Mouse (Mus musculus) MEL (cell line): ENCODE measurements at regions not wholly inside any gene's neighbourhood (a gene's known extent, or its start where the extent isn't known, plus 50 kb on each side); places are given as distances from the start of the nearest gene placed in this dataset.
A peak's percentile ranks its signal among the peaks of the same experiment; 100 is the strongest.

Experiments used
- DNase-seq: peaks from one replicate; pipeline ENCODE4 v3.0.0; 2011; ENCODE audit warnings: low read depth, low spot score
- H3K27ac ChIP-seq: 2 replicates; pipeline ENCODE4 v1.5.1; 2012; ENCODE audit warnings: low read depth, mild to moderate bottlenecking, control low read depth, low read length, moderate library complexity; ENCODE audit not compliant: control insufficient read depth
- H3K27me3 ChIP-seq, 2 experiments: fragments of 150-350 bp in 1 of 2; sonication (generic) in 1 of 2; 2 replicates each; pipeline ENCODE4 v1.6.1; 2012; ENCODE audit warnings: low read length in 2 of 2, mild to moderate bottlenecking in 2 of 2, improper control_type of control experiment in 1 of 2, moderate library complexity in 1 of 2; ENCODE audit not compliant: insufficient read depth in 2 of 2, control insufficient read depth in 1 of 2
- H3K36me3 ChIP-seq, 2 experiments: 2 replicates each; pipeline ENCODE4 v1.6.1; 2012 to 2014; ENCODE audit warnings: low read length in 2 of 2, improper control_type of control experiment in 1 of 2, inconsistent platforms in 1 of 2, mild to moderate bottlenecking in 1 of 2; ENCODE audit not compliant: insufficient read depth in 2 of 2, control insufficient read depth in 1 of 2
- H3K4me1 ChIP-seq, 2 experiments: fragments of 150-350 bp in 1 of 2; sonication (generic) in 1 of 2; 2 replicates each; pipeline ENCODE4 v1.6.1; 2012; ENCODE audit warnings: low read length in 2 of 2, improper control_type of control experiment in 1 of 2, mild to moderate bottlenecking in 1 of 2; ENCODE audit not compliant: insufficient read depth in 2 of 2, control insufficient read depth in 1 of 2
- H3K4me3 ChIP-seq, 2 experiments: fragments of 150-350 bp in 1 of 2; sonication (generic) in 1 of 2; 2 replicates each; pipeline ENCODE4 v1.5.1; 2012; ENCODE audit warnings: low read depth in 2 of 2, low read length in 2 of 2, mild to moderate bottlenecking in 2 of 2, moderate library complexity in 2 of 2, control low read depth in 1 of 2, improper control_type of control experiment in 1 of 2; ENCODE audit not compliant: control insufficient read depth in 1 of 2, insufficient read depth in 1 of 2
- H3K79me2 ChIP-seq: 2 replicates; pipeline ENCODE4 v1.6.1; 2012; ENCODE audit warnings: mild to moderate bottlenecking, low read length, moderate library complexity; ENCODE audit not compliant: control insufficient read depth, poor library complexity, insufficient read depth
- H3K9ac ChIP-seq: 2 replicates; pipeline ENCODE4 v1.6.1; 2012; ENCODE audit warnings: low read depth, mild to moderate bottlenecking, control low read depth, low read length, moderate library complexity; ENCODE audit not compliant: control insufficient read depth, poor library complexity, severe bottlenecking
- H3K9me3 ChIP-seq: fragments of 150-350 bp; sonication (generic); replicated peaks from 2 replicates; pipeline ENCODE4 v1.6.1; 2012; ENCODE audit warnings: mild to moderate bottlenecking, low read length, improper control_type of control experiment, moderate library complexity; ENCODE audit not compliant: insufficient read depth
- BHLHE40 ChIP-seq: IDR thresholded peaks from 2 replicates; pipeline ENCODE4 v1.6.1; 2012; ENCODE audit warnings: low read depth, mild to moderate bottlenecking, inconsistent platforms, low read length, improper control_type of control experiment, borderline replicate concordance
- CHD1 ChIP-seq: IDR thresholded peaks from 2 replicates; pipeline ENCODE4 v1.6.1; 2012; ENCODE audit warnings: low read depth, mild to moderate bottlenecking, inconsistent platforms, low read length, improper control_type of control experiment
- CTCF ChIP-seq, 3 experiments: IDR thresholded peaks in 2 of 3; conservative IDR thresholded peaks in 1 of 3; 2 replicates each; pipeline ENCODE4 v1.5.1; 2011 to 2012; ENCODE audit warnings: low read length in 3 of 3, low read depth in 2 of 3, mild to moderate bottlenecking in 2 of 3, improper control_type of control experiment in 1 of 3, inconsistent platforms in 1 of 3, mixed read lengths in 1 of 3, moderate library complexity in 1 of 3; ENCODE audit not compliant: control insufficient read depth in 1 of 3, insufficient read depth in 1 of 3, poor library complexity in 1 of 3, severe bottlenecking in 1 of 3
- E2F4 ChIP-seq: IDR thresholded peaks from 2 replicates; pipeline ENCODE4 v1.6.1; 2011; ENCODE audit warnings: low read depth, low read length, improper control_type of control experiment, borderline replicate concordance
- EP300 ChIP-seq, 2 experiments: IDR thresholded peaks; 2 replicates each; pipeline ENCODE4 v1.6.1; 2011; ENCODE audit warnings: improper control_type of control experiment in 2 of 2, low read length in 2 of 2, low read depth in 1 of 2, mild to moderate bottlenecking in 1 of 2
- ETS1 ChIP-seq: IDR thresholded peaks from 2 replicates; pipeline ENCODE4 v1.6.1; 2012; ENCODE audit warnings: low read depth, mild to moderate bottlenecking, inconsistent platforms, low read length, improper control_type of control experiment, moderate library complexity
- GATA1 ChIP-seq: IDR thresholded peaks from 2 replicates; pipeline ENCODE4 v1.6.1; 2011; ENCODE audit warnings: low read depth, low read length, improper control_type of control experiment
- HCFC1 ChIP-seq: IDR thresholded peaks from 2 replicates; pipeline ENCODE4 v1.6.1; 2012; ENCODE audit warnings: low read depth, mild to moderate bottlenecking, inconsistent platforms, low read length, improper control_type of control experiment, moderate library complexity
- MAFK ChIP-seq: IDR thresholded peaks from 2 replicates; pipeline ENCODE4 v1.6.1; 2011; ENCODE audit warnings: low read depth, mild to moderate bottlenecking, low read length, improper control_type of control experiment, borderline replicate concordance
- MAX ChIP-seq: IDR thresholded peaks from 2 replicates; pipeline ENCODE4 v1.6.1; 2011; ENCODE audit warnings: low read length, improper control_type of control experiment
- MYB ChIP-seq: IDR thresholded peaks from 2 replicates; pipeline ENCODE4 v1.6.1; 2011; ENCODE audit warnings: mild to moderate bottlenecking, low read depth, low read length, improper control_type of control experiment
- NELFE ChIP-seq: IDR thresholded peaks from 2 replicates; pipeline ENCODE4 v1.6.1; 2011; ENCODE audit warnings: low read depth, low read length, improper control_type of control experiment
- POLR2A ChIP-seq, 2 experiments: IDR thresholded peaks; 2 replicates each; pipeline ENCODE4 v1.6.1; 2011 to 2012; ENCODE audit warnings: low read length in 2 of 2, mild to moderate bottlenecking in 2 of 2, control low read depth in 1 of 2, improper control_type of control experiment in 1 of 2, low read depth in 1 of 2, moderate library complexity in 1 of 2; ENCODE audit not compliant: control insufficient read depth in 1 of 2, insufficient read depth in 1 of 2, poor library complexity in 1 of 2
- POLR2AphosphoS2 ChIP-seq: IDR thresholded peaks from 2 replicates; pipeline ENCODE4 v1.6.1; 2011; ENCODE audit warnings: low read length, improper control_type of control experiment
- POLR2AphosphoS5 ChIP-seq: IDR thresholded peaks from 2 replicates; pipeline ENCODE4 v1.6.1; 2012; ENCODE audit warnings: low read depth, borderline replicate concordance, mild to moderate bottlenecking, inconsistent platforms, low read length, moderate library complexity, mixed read lengths
- RAD21 ChIP-seq: IDR thresholded peaks from 2 replicates; pipeline ENCODE4 v1.6.1; 2011; ENCODE audit warnings: mild to moderate bottlenecking, low read depth, low read length, improper control_type of control experiment
- RCOR1 ChIP-seq: IDR thresholded peaks from 2 replicates; pipeline ENCODE4 v1.6.1; 2012; ENCODE audit warnings: low read depth, mild to moderate bottlenecking, inconsistent platforms, low read length, improper control_type of control experiment
- SIN3A ChIP-seq: IDR thresholded peaks from 2 replicates; pipeline ENCODE4 v1.6.1; 2012; ENCODE audit warnings: low read length, improper control_type of control experiment, inconsistent platforms
- TAL1 ChIP-seq: IDR thresholded peaks from 2 replicates; pipeline ENCODE4 v1.6.1; 2012; ENCODE audit warnings: mild to moderate bottlenecking, inconsistent platforms, low read length, moderate library complexity, mixed read lengths
- TBP ChIP-seq: IDR thresholded peaks from 2 replicates; pipeline ENCODE4 v1.8.0; 2011; ENCODE audit warnings: low read depth, low read length, improper control_type of control experiment
- TCF12 ChIP-seq: IDR thresholded peaks from 2 replicates; pipeline ENCODE4 v1.6.1; 2014; ENCODE audit warnings: low read depth, mild to moderate bottlenecking, inconsistent platforms, low read length, improper control_type of control experiment, moderate library complexity
- UBTF ChIP-seq: IDR thresholded peaks from 2 replicates; pipeline ENCODE4 v1.6.1; 2012; ENCODE audit warnings: low read depth, mild to moderate bottlenecking, inconsistent platforms, low read length, improper control_type of control experiment, moderate library complexity, borderline replicate concordance; ENCODE audit not compliant: insufficient read depth
- USF1 ChIP-seq: IDR thresholded peaks from 2 replicates; pipeline ENCODE4 v1.6.1; 2014; ENCODE audit warnings: low read depth, mild to moderate bottlenecking, inconsistent platforms, low read length, improper control_type of control experiment, moderate library complexity
- USF2 ChIP-seq, 2 experiments: IDR thresholded peaks; 2 replicates each; pipeline ENCODE4 v1.6.1; 2011 to 2012; ENCODE audit warnings: improper control_type of control experiment in 2 of 2, low read length in 2 of 2, borderline replicate concordance in 1 of 2, inconsistent platforms in 1 of 2, low read depth in 1 of 2, mild to moderate bottlenecking in 1 of 2; ENCODE audit not compliant: insufficient read depth in 1 of 2
- ZKSCAN1 ChIP-seq: IDR thresholded peaks from 2 replicates; pipeline ENCODE4 v1.6.1; 2012; ENCODE audit warnings: low read depth, mild to moderate bottlenecking, inconsistent platforms, low read length, improper control_type of control experiment, moderate library complexity
- ZMIZ1 ChIP-seq: IDR thresholded peaks from 2 replicates; pipeline ENCODE4 v1.6.1; 2012; ENCODE audit warnings: low read depth, mild to moderate bottlenecking, inconsistent platforms, low read length, improper control_type of control experiment, moderate library complexity

DNA sequence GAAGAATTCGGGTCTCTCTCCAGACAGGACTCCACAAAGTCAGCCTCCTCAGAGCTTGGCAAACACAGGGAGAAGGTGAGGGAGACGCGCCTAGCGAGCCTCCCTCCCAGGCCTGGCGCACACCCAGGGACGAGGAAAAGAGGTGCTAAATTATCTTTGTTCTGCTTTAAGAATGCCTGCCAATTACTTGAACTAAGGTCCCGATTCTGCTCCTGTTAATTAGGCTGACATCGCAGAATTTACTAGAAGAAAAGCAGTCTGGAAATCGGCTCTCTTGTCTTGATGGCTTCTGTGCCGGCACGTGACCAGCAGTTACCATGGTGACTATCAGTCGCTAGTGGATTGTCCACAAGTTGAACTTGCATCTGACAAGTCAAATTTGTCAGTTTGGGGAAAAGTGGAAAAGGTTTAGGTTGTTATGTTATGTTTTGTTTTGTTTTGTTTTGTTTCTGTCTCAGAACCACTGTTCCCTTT is 152.8 kb downstream of the Bcl2l11 start:
- H3K9me3 ChIP-seq = no peaks in the 10 kb centered on the region

DNA sequence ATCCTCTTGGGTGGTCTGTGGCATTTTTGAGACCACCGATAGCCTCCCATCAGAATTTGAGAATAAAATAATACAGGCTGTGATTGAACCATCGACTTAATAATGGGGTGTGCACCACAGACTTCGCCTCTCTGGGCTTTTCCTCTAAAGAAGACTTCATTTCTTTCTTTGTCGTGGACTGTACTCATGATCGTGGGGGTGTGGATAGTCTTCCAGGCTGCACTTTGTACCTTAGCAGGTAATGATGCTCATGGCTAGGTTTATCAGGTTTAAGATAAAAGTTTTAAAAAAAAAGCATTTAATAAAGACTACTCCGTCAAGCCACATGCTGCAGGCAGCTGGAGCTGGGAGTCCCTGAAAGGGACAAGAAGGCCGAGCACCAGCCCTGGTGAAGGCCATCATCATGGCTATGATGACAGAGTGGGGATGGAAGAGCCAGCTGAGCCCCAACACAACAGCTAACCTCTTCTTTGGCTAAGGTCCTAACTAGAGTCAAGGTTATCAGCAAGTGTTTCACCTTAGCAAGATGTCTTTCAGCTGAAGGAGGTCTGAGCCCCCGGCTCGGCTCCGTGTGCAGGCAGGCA is 153.4 kb downstream of the Bcl2l11 start:
- H3K9ac ChIP-seq = no peak overlapping the region
- H3K4me3 ChIP-seq = no peak overlapping the region
- H3K27me3 ChIP-seq = no peaks in the 10 kb centered on the region
- no peak for DNase-seq
- no peaks in the 10 kb centered on the region; a peak in 1 of 4 replicates for H3K36me3 ChIP-seq
- TF ChIP-seq RAD21 (no peak), MAFK (no peak), NELFE (no peak), GATA1 (no peak), MYB (no peak), TAL1 (no peak), EP300 (IDR thresholded peaks at IDR 0.05; ENCODE audit: low read depth in 1 of 2, low read length in 2 of 2) (no peak), HCFC1 (no peak), ETS1 (no peak), CHD1 (no peak), POLR2AphosphoS2 (no peak), POLR2A (IDR thresholded peaks at IDR 0.05; ENCODE audit: control insufficient read depth in 1 of 2, insufficient read depth in 1 of 2, low read depth in 1 of 2, low read length in 2 of 2, poor library complexity in 1 of 2) (no peak), POLR2AphosphoS5 (no peak), BHLHE40 (no peak), ZKSCAN1 (no peak), ZMIZ1 (no peak), SIN3A (no peak), TBP (no peak), CTCF (IDR thresholded peaks at IDR 0.05 in 2 of 3, conservative IDR thresholded peaks at IDR 0.05 in 1 of 3; ENCODE audit: control insufficient read depth in 1 of 3, insufficient read depth in 1 of 3, low read depth in 2 of 3, low read length in 3 of 3, poor library complexity in 1 of 3, severe bottlenecking in 1 of 3) (no peak)
- H3K27ac ChIP-seq = no peak overlapping the region
- no peaks in the 10 kb centered on the region for H3K79me2 ChIP-seq
- H3K4me1 ChIP-seq = 0 out of 4 replicates have a peak, but pooled peaks cover 0 to 2% of the 10 kb centered on the region in 2 experiments
- no peaks in the 10 kb centered on the region for H3K9me3 ChIP-seq

More for the DNA sequence above, 152.8 kb downstream of the Bcl2l11 start:
- H3K27ac ChIP-seq = no peak overlapping the region
- H3K9ac ChIP-seq = no peak overlapping the region
- no peak for TF ChIP-seq TCF12
- TF ChIP-seq CTCF (IDR thresholded peaks at IDR 0.05 in 2 of 3, conservative IDR thresholded peaks at IDR 0.05 in 1 of 3; ENCODE audit: control insufficient read depth in 1 of 3, insufficient read depth in 1 of 3, low read depth in 2 of 3, low read length in 3 of 3, poor library complexity in 1 of 3, severe bottlenecking in 1 of 3) = no peak
- TF ChIP-seq USF1 = peak; percentile 77
- TF ChIP-seq E2F4 = no peak
- no peak for TF ChIP-seq MAFK
- TF ChIP-seq UBTF = no peak
- no peak for TF ChIP-seq USF2 (IDR thresholded peaks at IDR 0.05; ENCODE audit: borderline replicate concordance in 1 of 2, insufficient read depth in 1 of 2, low read depth in 1 of 2, low read length in 2 of 2)
- no peak for TF ChIP-seq NELFE
- no peak for TF ChIP-seq BHLHE40
- no peak for TF ChIP-seq ZKSCAN1
- no peak for TF ChIP-seq MAX
- TF ChIP-seq GATA1 = peak; percentile 58
- TF ChIP-seq RCOR1 = no peak
- no peaks in the 10 kb centered on the region for H3K79me2 ChIP-seq
- H3K36me3 ChIP-seq = no peaks in the 10 kb centered on the region; a peak in 1 of 4 replicates
- H3K4me1 ChIP-seq = 0 out of 4 replicates have a peak, but pooled peaks cover 0 to 2% of the 10 kb centered on the region in 2 experiments
- H3K4me3 ChIP-seq = no peak overlapping the region
- H3K27me3 ChIP-seq = no peaks in the 10 kb centered on the region
- DNase-seq = peak; percentile 61
